Mouse (Mus musculus) heart, embryonic 16.5 days (tissue): ENCODE measurements around the gene B4galnt4. TPM values are rescaled to one million over a fixed set of nuclear protein-coding genes. Genes with fewer than 3 reads are reported as not detected.

Experiments used
- ATAC-seq: fragments of 200-750 bp; cut with Nextera tagmentation; replicated peaks from 2 replicates; pipeline ENCODE4 v1.8.0; 2017; ENCODE audit warnings: moderate number of reproducible peaks; ENCODE audit not compliant: insufficient read depth, low FRiP score; ENCODE audit errors: extremely low read depth
- H3K27ac ChIP-seq: fragments of 300-500 bp; sonication (generic); 2 replicates; pipeline ENCODE4 v1.5.1; 2014; ENCODE audit warnings: mild to moderate bottlenecking, low read length, control low read depth, moderate library complexity
- H3K27me3 ChIP-seq: fragments of 300-500 bp; sonication (generic); 2 replicates; pipeline ENCODE4 v1.6.1; 2014; ENCODE audit warnings: low read length, mixed read lengths; ENCODE audit not compliant: control insufficient read depth, insufficient read depth
- H3K36me3 ChIP-seq: fragments of 300-500 bp; sonication (generic); 2 replicates; pipeline ENCODE4 v1.6.1; 2014; ENCODE audit not compliant: control insufficient read depth, insufficient read depth
- H3K4me1 ChIP-seq: fragments of 300-500 bp; sonication (generic); 2 replicates; pipeline ENCODE4 v1.6.1; 2014; ENCODE audit warnings: low read length, mixed read lengths; ENCODE audit not compliant: control insufficient read depth, insufficient read depth
- H3K4me2 ChIP-seq: fragments of 300-500 bp; sonication (generic); 2 replicates; pipeline ENCODE4 v1.6.1; 2014; ENCODE audit warnings: low read depth, mild to moderate bottlenecking, control low read depth, low read length
- H3K4me3 ChIP-seq: fragments of 300-500 bp; sonication (generic); 2 replicates; pipeline ENCODE4 v1.5.1; 2014; ENCODE audit warnings: mild to moderate bottlenecking, control low read depth, low read length
- H3K9ac ChIP-seq: fragments of 300-500 bp; sonication (generic); 2 replicates; pipeline ENCODE4 v1.6.1; 2014; ENCODE audit warnings: low read length, control low read depth
- H3K9me3 ChIP-seq: fragments of 300-500 bp; sonication (generic); replicated peaks from 2 replicates; pipeline ENCODE4 v1.6.1; 2016; ENCODE audit warnings: low read length; ENCODE audit not compliant: control insufficient read depth
- WGBS: fragments of 180-500 bp; shearing (Covaris S2); extraction: QIAGEN DNeasy Blood & Tissue Kit; methylation state at CpG from one replicate; pipeline ENCODE4 v1.1.7; 2014; 5-methylcytosine and 5-hydroxymethylcytosine counted together
- polyA plus RNA-seq: library from polyadenylated mRNA; unstranded; fragments of >200 nt; fragmentation: Nextera tagmentation; extraction: Ambion mirVana; gene quantifications from 2 replicates; pipeline ENCODE4 v1.2.1, GENCODE M21; 2015

B4galnt4 gene
- polyA plus RNA-seq, 1 experiment from 2014 or later, result 0.97 TPM

DNA sequence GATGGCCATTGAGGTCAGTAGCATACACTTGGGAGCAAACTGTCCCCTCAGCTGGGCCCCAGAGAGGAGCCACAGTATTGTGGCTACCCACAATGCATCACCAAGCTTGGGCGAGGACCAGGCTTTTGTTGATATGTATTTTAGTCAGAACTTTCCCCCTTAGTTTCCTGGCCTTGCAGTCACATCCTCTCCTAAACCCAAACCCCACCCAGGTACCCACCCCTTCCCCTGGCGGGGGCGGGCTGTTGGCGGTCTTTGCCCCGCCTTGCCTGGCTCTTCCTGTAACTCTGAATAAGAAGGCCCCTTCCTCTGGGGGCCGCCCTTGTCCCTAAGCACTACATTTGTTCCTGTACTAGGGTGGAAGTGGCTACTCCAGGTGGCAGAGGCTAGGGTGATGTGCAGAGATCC is 35.7 kb downstream of the B4galnt4 start:
- 18% methylated on average over 6 of the region's 6 CpGs for WGBS
- Histone ChIP-seq H3K4me2 (peak overlapping the region; percentile 52), H3K27ac (peak overlapping the region; percentile 52; the same call in 1 of the 2 replicates), H3K4me1 (peaks cover 16% of the 10 kb centered on the region), H3K9ac (no peak overlapping the region), H3K27me3 (peaks cover 8% of the 10 kb centered on the region), H3K9me3 (no peaks in the 10 kb centered on the region), H3K4me3 (peak overlapping the region; percentile 9), H3K36me3 (no peaks in the 10 kb centered on the region)
- ATAC-seq, result peak; percentile 73

DNA sequence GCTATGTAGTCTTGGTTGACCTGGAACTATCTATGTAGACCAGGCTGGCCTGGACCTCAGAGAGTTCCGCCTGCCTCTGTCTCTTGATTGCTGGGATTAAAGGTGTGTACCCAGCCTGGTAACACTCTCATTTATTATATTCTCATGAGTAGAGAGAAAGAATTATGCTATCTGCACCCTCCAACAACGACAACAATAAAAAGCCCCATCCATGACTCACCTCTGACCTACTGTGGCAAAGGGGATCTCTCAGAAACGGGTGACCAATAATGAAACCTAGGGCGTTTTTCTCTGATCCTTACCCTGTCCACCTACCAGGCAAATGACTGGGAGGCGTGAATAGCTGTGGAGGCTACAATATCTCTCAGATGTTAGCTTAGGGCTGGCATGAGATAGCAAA is 36.3 kb downstream of the B4galnt4 start:
- no peak overlapping the region for H3K4me3 ChIP-seq
- peaks cover 7% of the 10 kb centered on the region for H3K27me3 ChIP-seq
- 78% methylated on average over 5 of the region's 5 CpGs for whole genome bisulfite sequencing
- peaks cover 13% of the 10 kb centered on the region for H3K4me1 ChIP-seq
- H3K36me3 ChIP-seq, result no peaks in the 10 kb centered on the region
- no peak overlapping the region for H3K4me2 ChIP-seq
- H3K9ac ChIP-seq, result no peak overlapping the region
- H3K9me3 ChIP-seq, result no peaks in the 10 kb centered on the region
- no peak for ATAC-seq
- 0 out of 2 replicates have a peak overlapping the region, but pooled peaks have one; percentile 16 for H3K27ac ChIP-seq

DNA sequence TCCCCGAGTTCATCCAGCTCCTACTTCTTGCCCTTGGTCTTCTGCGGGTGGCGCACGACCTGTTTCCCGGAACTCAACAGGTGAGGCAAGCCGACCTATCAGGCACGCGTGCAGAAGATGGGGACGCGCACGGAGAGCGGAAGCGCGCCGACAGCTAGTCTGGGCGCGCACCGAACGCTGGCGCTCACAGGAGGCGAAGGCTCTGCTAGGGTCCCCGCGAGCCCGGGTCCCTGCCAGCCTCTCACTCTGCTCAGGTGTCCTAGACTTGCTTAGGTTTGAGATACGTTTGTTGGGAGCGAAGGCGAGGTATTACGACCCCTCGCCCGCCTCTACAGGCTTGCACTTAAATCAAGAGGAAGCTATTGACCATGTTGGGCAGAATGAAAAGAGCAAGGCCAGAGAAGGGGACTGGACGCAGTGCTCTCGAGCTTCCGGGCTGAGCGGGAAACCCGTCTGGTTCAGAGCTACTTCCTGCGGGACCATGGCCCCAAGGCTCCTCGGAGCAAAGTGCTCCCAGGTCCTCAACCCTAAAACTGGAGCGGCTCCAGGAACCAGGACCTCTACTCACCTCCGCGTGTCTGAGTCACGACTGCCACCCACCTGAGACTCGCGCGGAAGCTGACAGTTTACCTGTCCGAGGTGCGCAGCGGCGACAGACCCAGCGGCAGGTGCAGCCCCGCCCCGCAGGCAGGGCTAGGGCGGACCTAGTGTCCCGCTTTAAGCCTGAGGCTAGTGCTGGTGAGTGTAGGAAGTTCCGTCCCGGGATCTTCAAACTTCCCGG is 39.2 kb downstream of the B4galnt4 start, which contains the start of gene Sigirr:
TSS of gene Sigirr (minus strand) at position 662 of the 781 bp plus-strand sequence.
- H3K27me3 ChIP-seq, result peaks cover 7% of the 10 kb centered on the region
- 0 out of 2 replicates have a peak, but pooled peaks have one; percentile 5 for ATAC-seq
- peak within 1 kb of the TSS; percentile 77 for H3K4me2 ChIP-seq
- no peaks in the 10 kb centered on the region for H3K36me3 ChIP-seq
- H3K27ac ChIP-seq, result no peak within 1 kb of the TSS
- H3K9ac ChIP-seq, result peak within 1 kb of the TSS; percentile 61
- H3K9me3 ChIP-seq, result no peaks in the 10 kb centered on the region
- WGBS, result 1% methylated on average over 56 of the region's 56 CpGs
- H3K4me1 ChIP-seq, result peaks cover 7% of the 10 kb centered on the region
- H3K4me3 ChIP-seq, result peak within 1 kb of the TSS; percentile 56

DNA sequence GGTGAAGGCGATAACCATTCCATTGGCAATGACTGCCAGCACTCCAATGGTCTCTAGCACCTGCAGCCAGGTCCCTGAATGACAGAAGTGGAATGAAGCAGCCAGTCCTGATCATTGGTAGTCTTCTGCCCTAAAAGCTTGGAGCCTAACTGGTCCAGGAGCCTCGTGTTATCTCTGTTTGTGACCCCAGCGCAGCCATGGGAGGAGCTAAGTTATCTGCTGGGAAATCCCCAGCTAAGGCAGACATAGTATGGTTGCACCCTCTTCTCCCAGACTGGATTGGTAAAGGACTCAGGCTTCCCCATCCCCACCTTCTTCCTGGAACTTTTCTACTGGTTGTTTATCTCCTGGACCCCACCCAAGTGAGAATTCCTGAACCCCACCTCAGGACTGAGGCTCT is 42.3 kb downstream of the B4galnt4 start:
- Histone ChIP-seq H3K36me3 (no peaks in the 10 kb centered on the region), H3K4me1 (peaks cover 7% of the 10 kb centered on the region), H3K27me3 (peaks cover 7% of the 10 kb centered on the region), H3K4me2 (no peak overlapping the region), H3K4me3 (no peak overlapping the region), H3K27ac (no peak overlapping the region), H3K9me3 (no peaks in the 10 kb centered on the region), H3K9ac (no peak overlapping the region)
- ATAC-seq, result no peak
- WGBS, result 45% methylated on average over 3 of the region's 3 CpGs

DNA sequence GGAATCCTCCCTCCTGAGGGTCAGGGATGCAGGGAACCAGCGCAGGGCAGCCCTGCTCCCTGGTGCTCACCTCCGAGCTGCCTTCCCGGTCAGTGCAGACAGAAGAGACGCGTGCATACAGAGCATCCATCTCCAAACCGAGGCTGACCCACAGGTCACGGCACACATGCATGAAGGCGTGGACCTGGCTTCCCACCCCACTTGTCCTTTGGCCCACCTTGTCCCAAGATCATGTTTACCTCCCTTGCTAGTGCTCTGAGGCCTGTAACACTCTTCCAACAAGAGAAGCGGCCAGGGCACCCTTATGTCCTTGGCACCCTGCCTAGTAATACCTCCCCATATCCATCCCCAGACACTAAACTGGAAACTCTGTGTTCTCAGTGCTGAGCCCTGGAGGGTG is 55.0 kb downstream of the B4galnt4 start:
- H3K9ac ChIP-seq, result no peak overlapping the region
- H3K4me3 ChIP-seq, result no peak overlapping the region
- no peak overlapping the region for H3K4me2 ChIP-seq
- H3K27me3 ChIP-seq, result no peaks in the 10 kb centered on the region
- 74% methylated on average over 9 of the region's 9 CpGs for WGBS
- H3K4me1 ChIP-seq, result no peaks in the 10 kb centered on the region
- no peak overlapping the region for H3K27ac ChIP-seq
- H3K36me3 ChIP-seq, result no peaks in the 10 kb centered on the region
- ATAC-seq, result no peak
- H3K9me3 ChIP-seq, result no peaks in the 10 kb centered on the region

DNA sequence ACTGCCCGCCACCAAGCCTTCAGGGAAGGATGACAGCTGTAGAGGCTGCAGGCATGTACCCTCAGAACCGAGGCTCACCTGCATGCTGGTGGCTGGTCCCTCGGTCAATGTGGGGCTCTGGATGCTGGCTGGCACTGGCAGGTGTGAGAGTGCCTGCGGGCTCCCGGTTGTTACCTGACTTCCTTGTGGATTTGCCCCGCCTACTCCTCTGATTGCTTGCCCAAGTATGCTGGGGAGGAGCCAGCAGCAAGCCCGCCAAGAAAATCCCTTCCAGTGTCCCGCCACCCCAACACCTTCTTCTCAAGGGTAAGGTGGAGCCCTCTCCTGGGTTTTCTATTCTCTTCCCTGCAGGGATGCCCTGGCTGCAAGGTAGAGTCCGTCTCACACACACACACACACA is 56.7 kb downstream of the B4galnt4 start, which contains the start of gene Ano9:
TSS of gene Ano9 (minus strand) at position 171 of the 400 bp plus-strand sequence.
- H3K4me1 ChIP-seq, result peaks cover 6% of the 10 kb centered on the region
- H3K9ac ChIP-seq, result no peak within 1 kb of the TSS
- no peaks in the 10 kb centered on the region for H3K36me3 ChIP-seq
- no peaks in the 10 kb centered on the region for H3K9me3 ChIP-seq
- WGBS, result 17% methylated on average over 9 of the region's 9 CpGs
- H3K4me2 ChIP-seq, result no peak within 1 kb of the TSS
- no peaks in the 10 kb centered on the region for H3K27me3 ChIP-seq
- no peak within 1 kb of the TSS for H3K27ac ChIP-seq
- no peak within 1 kb of the TSS for H3K4me3 ChIP-seq
- no peak for ATAC-seq

DNA sequence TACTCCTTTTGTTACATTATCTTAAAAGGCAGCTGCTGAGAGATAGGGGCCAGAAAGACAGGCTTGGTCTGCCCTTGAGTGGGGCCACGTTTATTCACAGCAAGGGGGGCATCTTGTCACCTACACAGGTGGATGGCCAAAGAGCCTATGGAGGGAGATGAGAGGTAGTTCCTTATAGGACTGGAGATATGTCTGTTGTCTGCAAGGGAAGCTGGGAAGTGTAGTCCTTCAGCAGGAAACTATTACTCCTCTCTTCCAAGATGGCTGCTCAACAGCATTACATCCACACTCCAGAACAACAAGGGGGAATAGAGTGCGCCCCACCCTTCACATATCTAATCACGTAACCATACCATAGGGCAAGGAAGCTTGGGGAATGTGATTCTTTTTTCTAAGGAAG is 58.6 kb downstream of the B4galnt4 start:
- Histone ChIP-seq H3K4me3 (no peak overlapping the region), H3K27ac (no peak overlapping the region), H3K4me2 (no peak overlapping the region), H3K9ac (no peak overlapping the region), H3K36me3 (no peaks in the 10 kb centered on the region), H3K27me3 (no peaks in the 10 kb centered on the region), H3K9me3 (no peaks in the 10 kb centered on the region), H3K4me1 (peaks cover 6% of the 10 kb centered on the region)
- ATAC-seq, result no peak
- 65% methylated on average over 3 of the region's 3 CpGs for WGBS

DNA sequence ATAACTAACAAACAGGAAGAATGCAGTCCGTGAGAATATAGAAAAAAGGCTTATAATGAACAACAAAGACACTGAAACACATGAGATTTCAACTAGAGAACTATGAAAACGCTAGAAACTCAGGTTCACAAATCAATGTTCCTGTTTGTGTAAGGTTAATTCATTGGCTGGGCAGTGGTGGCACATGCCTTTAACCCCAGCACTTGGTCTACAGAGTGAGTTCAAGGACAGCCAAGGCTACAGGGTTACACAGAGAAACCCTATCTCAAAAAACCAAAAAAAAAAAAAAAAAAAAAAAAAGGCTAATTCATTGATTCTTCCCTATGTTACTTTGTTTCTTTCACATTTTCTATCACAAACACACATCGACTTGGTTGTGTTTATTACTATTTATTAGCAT is 59.7 kb downstream of the B4galnt4 start:
- no peak for ATAC-seq
- H3K4me3 ChIP-seq, result no peak overlapping the region
- H3K27me3 ChIP-seq, result no peaks in the 10 kb centered on the region
- no peak overlapping the region for H3K27ac ChIP-seq
- 79% methylated on average over 3 of the region's 3 CpGs for WGBS
- H3K4me1 ChIP-seq, result peaks cover 7% of the 10 kb centered on the region
- no peak overlapping the region for H3K4me2 ChIP-seq
- H3K9ac ChIP-seq, result no peak overlapping the region
- no peaks in the 10 kb centered on the region for H3K36me3 ChIP-seq
- H3K9me3 ChIP-seq, result no peaks in the 10 kb centered on the region

DNA sequence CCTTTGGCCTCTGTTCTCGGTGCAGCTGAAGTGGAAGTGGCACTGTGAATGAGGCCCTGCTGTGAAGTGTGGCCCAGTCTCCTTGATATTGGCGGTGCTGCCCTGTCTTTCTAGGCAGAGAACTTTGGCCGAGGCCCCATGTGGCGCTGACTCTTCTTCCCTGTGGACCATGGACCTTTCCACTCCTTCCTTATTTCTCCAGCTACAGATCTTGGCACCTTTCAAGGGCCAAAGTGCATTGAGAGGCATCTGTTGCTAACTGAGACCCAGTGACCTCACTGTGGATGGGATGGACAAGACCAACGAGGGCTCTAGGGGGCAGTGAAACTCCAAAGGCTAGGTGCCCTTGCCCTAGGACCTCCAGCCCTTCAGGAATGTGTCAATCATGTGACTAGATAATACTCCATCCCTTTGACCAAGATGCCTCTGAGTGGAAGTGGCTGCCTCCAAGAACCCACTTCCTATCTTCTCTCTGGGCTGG is 60.2 kb downstream of the B4galnt4 start:
- Histone ChIP-seq H3K27me3 (no peaks in the 10 kb centered on the region), H3K27ac (no peak overlapping the region), H3K4me3 (no peak overlapping the region), H3K4me1 (peaks cover 10% of the 10 kb centered on the region), H3K36me3 (no peaks in the 10 kb centered on the region), H3K9me3 (no peaks in the 10 kb centered on the region), H3K4me2 (no peak overlapping the region), H3K9ac (no peak overlapping the region)
- no peak for ATAC-seq
- 69% methylated on average over 5 of the region's 5 CpGs for WGBS
